Mouse (Mus musculus) myocyte (in vitro differentiated cells): Measurements from ENCODE around the gene Adamtsl3. TPM values are rescaled to one million over a fixed set of nuclear protein-coding genes. Genes with fewer than 3 reads are reported as not detected.

Source experiments
- H3K27me3 ChIP-seq: one replicate; pipeline ENCODE4 v1.6.1; 2011; ENCODE audit not compliant: control insufficient read depth, insufficient read depth, insufficient read length
- H3K36me3 ChIP-seq: one replicate; pipeline ENCODE4 v1.6.1; 2011; ENCODE audit not compliant: control insufficient read depth, insufficient read depth
- H3K4me2 ChIP-seq: one replicate; pipeline ENCODE4 v1.6.1; 2011; ENCODE audit warnings: low read depth, control low read depth
- H3K4me3 ChIP-seq: one replicate; pipeline ENCODE4 v1.5.1; 2011; ENCODE audit warnings: mild to moderate bottlenecking, control low read depth, moderate library complexity
- H3K79me2 ChIP-seq: one replicate; pipeline ENCODE4 v1.6.1; 2011; ENCODE audit not compliant: control insufficient read depth, insufficient read depth
- H3ac ChIP-seq: one replicate; pipeline ENCODE4 v1.6.1; 2011; ENCODE audit not compliant: control insufficient read depth, insufficient read length
- CEBPB ChIP-seq: IDR thresholded peaks from 2 replicates; pipeline ENCODE4 v1.6.1; 2011; ENCODE audit warnings: mild to moderate bottlenecking, moderate library complexity; ENCODE audit not compliant: poor library complexity, insufficient read depth, severe bottlenecking
- E2F4 ChIP-seq: IDR thresholded peaks from one replicate; pipeline ENCODE4 v1.6.1; 2011; ENCODE audit warnings: mild to moderate bottlenecking, control low read depth, moderate library complexity; ENCODE audit not compliant: insufficient read depth
- MAX ChIP-seq: IDR thresholded peaks from one replicate; pipeline ENCODE4 v1.6.1; 2011; ENCODE audit warnings: low read depth, mild to moderate bottlenecking, control low read depth
- MYOD1 ChIP-seq, 3 experiments: IDR thresholded peaks; one replicate each; pipeline ENCODE4 v1.6.1; 2011; ENCODE audit warnings: control low read depth in 2 of 3, low read depth in 2 of 3, mild to moderate bottlenecking in 2 of 3, moderate library complexity in 1 of 3; ENCODE audit not compliant: insufficient read length in 2 of 3, control insufficient read depth in 1 of 3
- MYOG ChIP-seq, 3 experiments: IDR thresholded peaks; one replicate each; pipeline ENCODE4 v1.6.1; 2011; ENCODE audit warnings: control low read depth in 2 of 3, low read depth in 2 of 3, mild to moderate bottlenecking in 2 of 3; ENCODE audit not compliant: insufficient read length in 2 of 3, control insufficient read depth in 1 of 3, insufficient read depth in 1 of 3
- POLR2A ChIP-seq: IDR thresholded peaks from one replicate; pipeline ENCODE4 v1.6.1; 2011; ENCODE audit warnings: low read depth, mild to moderate bottlenecking, control low read depth, moderate library complexity; ENCODE audit not compliant: insufficient read length
- POLR2AphosphoS2 ChIP-seq: IDR thresholded peaks from one replicate; pipeline ENCODE4 v1.6.1; 2011; ENCODE audit warnings: low read depth, control low read depth; ENCODE audit not compliant: insufficient read length
- REST ChIP-seq: IDR thresholded peaks from one replicate; pipeline ENCODE4 v1.6.1; 2011; ENCODE audit warnings: mild to moderate bottlenecking, control low read depth, moderate library complexity; ENCODE audit not compliant: insufficient read depth, insufficient read length
- SRF ChIP-seq: IDR thresholded peaks from one replicate; pipeline ENCODE4 v1.6.1; 2011; ENCODE audit warnings: low read depth; ENCODE audit not compliant: control insufficient read depth, insufficient read length
- TCF12 ChIP-seq: IDR thresholded peaks from one replicate; pipeline ENCODE4 v1.6.1; 2011; ENCODE audit warnings: mild to moderate bottlenecking, control low read depth; ENCODE audit not compliant: poor library complexity, insufficient read depth, severe bottlenecking
- TCF3 ChIP-seq: IDR thresholded peaks from one replicate; pipeline ENCODE4 v1.6.1; 2011; ENCODE audit warnings: low read depth, control low read depth; ENCODE audit not compliant: insufficient read length
- USF1 ChIP-seq: IDR thresholded peaks from one replicate; pipeline ENCODE4 v1.6.1; 2011; ENCODE audit warnings: low read depth, mild to moderate bottlenecking, control low read depth, moderate library complexity
- polyA plus RNA-seq: library from polyadenylated mRNA; unstranded; fragments of >200 nt; fragmentation: generic; extraction: Trizol; gene quantifications from one replicate; pipeline ENCODE4 v1.2.1, GENCODE M21; 2012; ENCODE audit warnings: missing spikeins

Gene Adamtsl3
- polyA plus RNA-seq = 4.4 TPM

DNA sequence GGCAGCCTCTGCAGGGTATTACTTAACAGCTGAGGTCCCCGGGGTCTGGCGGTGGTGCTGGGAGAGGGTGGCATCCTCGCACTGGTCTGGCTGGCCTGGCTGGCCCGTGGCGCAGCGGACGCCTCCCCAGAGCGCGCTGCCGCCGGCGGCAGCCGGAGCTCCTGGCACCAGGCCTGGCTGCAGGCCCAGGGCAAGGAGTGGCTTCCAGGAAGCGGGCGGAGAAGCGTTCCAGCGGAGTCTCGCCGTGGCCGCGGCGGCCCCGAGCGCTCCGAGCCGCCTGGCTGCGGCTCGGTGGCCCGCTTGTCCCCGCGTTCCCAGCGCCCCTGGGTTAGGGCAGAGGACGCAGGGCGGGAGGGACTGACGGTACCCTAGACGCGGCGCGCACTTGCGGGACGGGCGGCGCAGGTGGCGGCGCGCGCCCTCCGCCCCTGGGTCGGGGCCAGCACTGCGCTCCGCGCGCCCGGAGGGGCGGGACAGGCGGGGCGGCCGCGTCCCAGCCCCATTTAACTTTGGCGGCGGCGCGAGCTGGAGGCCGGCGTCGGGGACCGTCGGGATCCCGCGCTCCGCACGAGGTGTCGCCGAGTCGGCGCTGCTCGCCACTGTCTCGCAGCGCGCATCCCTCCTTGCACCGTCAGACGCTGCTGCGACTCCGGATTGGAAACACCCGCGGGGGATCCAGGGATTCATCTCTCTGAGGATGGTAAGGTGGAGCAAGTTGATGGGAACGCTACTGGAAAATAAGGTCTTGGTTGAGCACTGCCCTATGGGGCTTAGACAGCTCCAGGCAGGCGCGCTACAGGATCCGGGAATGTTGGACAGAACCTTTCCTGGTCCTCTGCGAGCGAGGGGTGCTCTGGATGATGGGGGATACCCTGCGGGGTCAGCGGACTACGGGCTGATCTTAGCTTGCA lies at the start of gene Adamtsl3:
Gene Adamtsl3 (plus strand): TSS at position 484 of the 911 bp plus-strand sequence.
- H3K27me3 ChIP-seq = no peaks in the 10 kb centered on the region
- peak within 1 kb of the TSS; percentile 48 for H3K4me3 ChIP-seq
- peaks cover 2% of the 10 kb centered on the region for H3K79me2 ChIP-seq
- peak; percentile 47 for TF ChIP-seq POLR2AphosphoS2
- TF ChIP-seq SRF = no peak
- peak in 1 of 3 experiments; percentile 9 for TF ChIP-seq MYOD1 (IDR thresholded peaks at IDR 0.05; ENCODE audit: control insufficient read depth in 1 of 3, insufficient read length in 2 of 3, low read depth in 2 of 3)
- peak; percentile 25 for TF ChIP-seq POLR2A
- TF ChIP-seq REST = no peak
- TF ChIP-seq MYOG (IDR thresholded peaks at IDR 0.05; ENCODE audit: control insufficient read depth in 1 of 3, insufficient read depth in 1 of 3, insufficient read length in 2 of 3, low read depth in 2 of 3) = peak in 1 of 3 experiments; percentile 39
- peak within 1 kb of the TSS; percentile 76 for H3K4me2 ChIP-seq
- H3ac ChIP-seq = peak within 1 kb of the TSS; percentile 12
- no peaks in the 10 kb centered on the region for H3K36me3 ChIP-seq

GRCm38 (mm10) chr7:82287242-82287641 lies 48.3 kb upstream of the Adamtsl3 start:
- H3K27me3 ChIP-seq = no peaks in the 10 kb centered on the region
- TF ChIP-seq TCF3 = no peak
- no peak for TF ChIP-seq POLR2A
- TF ChIP-seq TCF12 = no peak
- no peak for TF ChIP-seq REST
- no peak for TF ChIP-seq E2F4
- TF ChIP-seq USF1 = no peak
- no peak for TF ChIP-seq CEBPB
- TF ChIP-seq MYOG (IDR thresholded peaks at IDR 0.05; ENCODE audit: control insufficient read depth in 1 of 3, insufficient read depth in 1 of 3, insufficient read length in 2 of 3, low read depth in 2 of 3) = no peak
- TF ChIP-seq SRF = no peak
- TF ChIP-seq MAX = no peak
- TF ChIP-seq POLR2AphosphoS2 = no peak
- TF ChIP-seq MYOD1 (IDR thresholded peaks at IDR 0.05; ENCODE audit: control insufficient read depth in 1 of 3, insufficient read length in 2 of 3, low read depth in 2 of 3) = no peak

DNA sequence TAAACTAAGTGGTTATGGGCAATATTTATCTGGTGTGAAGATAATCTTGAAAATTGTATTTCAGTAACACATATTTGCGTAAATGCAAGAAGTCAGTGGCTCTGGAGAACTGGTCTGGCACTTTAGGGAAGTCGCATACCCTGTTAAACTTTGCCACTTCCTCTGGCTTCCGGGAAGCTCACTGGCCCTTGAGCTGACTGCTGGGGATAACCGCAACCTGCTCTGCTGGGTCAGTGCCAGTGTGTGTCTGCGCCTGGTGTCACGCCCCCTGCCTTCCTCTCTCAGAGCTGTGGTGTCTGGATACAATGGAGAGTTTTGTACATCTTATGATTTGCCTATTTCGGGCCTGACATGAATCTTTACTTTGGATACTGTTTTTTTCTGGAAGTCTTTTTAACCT lies 42.1 kb upstream of the Adamtsl3 start:
- Histone ChIP-seq H3K79me2 (no peaks in the 10 kb centered on the region), H3ac (no peak overlapping the region), H3K4me3 (no peak overlapping the region), H3K36me3 (no peaks in the 10 kb centered on the region), H3K4me2 (no peak overlapping the region), H3K27me3 (no peaks in the 10 kb centered on the region)
- TF ChIP-seq MAX = no peak
- no peak for TF ChIP-seq MYOG (IDR thresholded peaks at IDR 0.05; ENCODE audit: control insufficient read depth in 1 of 3, insufficient read depth in 1 of 3, insufficient read length in 2 of 3, low read depth in 2 of 3)
- TF ChIP-seq E2F4 = no peak
- TF ChIP-seq POLR2AphosphoS2 = no peak
- no peak for TF ChIP-seq REST
- TF ChIP-seq TCF3 = no peak
- no peak for TF ChIP-seq USF1
- TF ChIP-seq SRF = no peak
- TF ChIP-seq MYOD1 (IDR thresholded peaks at IDR 0.05; ENCODE audit: control insufficient read depth in 1 of 3, insufficient read length in 2 of 3, low read depth in 2 of 3) = no peak
- no peak for TF ChIP-seq POLR2A
- no peak for TF ChIP-seq TCF12
- no peak for TF ChIP-seq CEBPB

More at GRCm38 (mm10) chr7:82287242-82287641, 48.3 kb upstream of the Adamtsl3 start:
- H3ac ChIP-seq = no peak overlapping the region
- no peak overlapping the region for H3K4me2 ChIP-seq
- H3K79me2 ChIP-seq = no peaks in the 10 kb centered on the region
- no peak overlapping the region for H3K4me3 ChIP-seq
- H3K36me3 ChIP-seq = no peaks in the 10 kb centered on the region

- no peak overlapping the region for H3K4me2 ChIP-seq
These were observed 41.4 kb upstream of the Adamtsl3 start for GRCm38 (mm10) chr7:82294083-82294482.

GRCm38 (mm10) chr7:82294611-82295010 lies 40.9 kb upstream of the Adamtsl3 start:
- H3ac ChIP-seq = no peak overlapping the region
- no peak overlapping the region for H3K4me3 ChIP-seq
- H3K27me3 ChIP-seq = no peaks in the 10 kb centered on the region
- no peaks in the 10 kb centered on the region for H3K36me3 ChIP-seq
- H3K4me2 ChIP-seq = no peak overlapping the region
- no peaks in the 10 kb centered on the region for H3K79me2 ChIP-seq
- TF ChIP-seq MAX (no peak), E2F4 (no peak), POLR2AphosphoS2 (no peak), MYOD1 (IDR thresholded peaks at IDR 0.05; ENCODE audit: control insufficient read depth in 1 of 3, insufficient read length in 2 of 3, low read depth in 2 of 3) (no peak), USF1 (no peak), REST (no peak)

More at GRCm38 (mm10) chr7:82294083-82294482, 41.4 kb upstream of the Adamtsl3 start:
- TF ChIP-seq POLR2A = no peak
- TF ChIP-seq POLR2AphosphoS2 = no peak
- TF ChIP-seq SRF = no peak
- no peak overlapping the region for H3K4me3 ChIP-seq
- H3ac ChIP-seq = no peak overlapping the region
- no peaks in the 10 kb centered on the region for H3K36me3 ChIP-seq
- H3K27me3 ChIP-seq = no peaks in the 10 kb centered on the region
- H3K79me2 ChIP-seq = no peaks in the 10 kb centered on the region
